Mouse (Mus musculus) testis, adult 10 weeks (tissue): ENCODE data around the gene Nlrp1a. TPM values are rescaled to one million over a fixed set of nuclear protein-coding genes. Genes with fewer than 3 reads are reported as not detected.

Experiments
- polyA plus RNA-seq: library from polyadenylated mRNA; stranded (reverse); fragments of 350-450 nt; fragmentation: Illumina TruSeq; extraction: RNeasy Lipid Tissue Mini Kit (QIAGEN cat#74804); gene quantifications from one replicate; pipeline ENCODE4 v1.2.3, GENCODE M21; 2014; ENCODE audit warnings: low read depth, low replicate concordance

The Nlrp1a gene
- polyA plus RNA-seq: not detected

GRCm38 (mm10) chr11:71144661-71145060 is at the start of gene Nlrp1a:
Nlrp1a (minus strand) TSS chr11:71144704.

Other genes starting within 250 kb of the Nlrp1a start
- 425 TPM for gene Nup88, start 174.7 kb downstream of the Nlrp1a start, polyA plus RNA-seq
- gene Rpain, start 174.5 kb downstream of the Nlrp1a start, polyA plus RNA-seq: 38.6 TPM
- gene C1qbp, start 161.7 kb downstream of the Nlrp1a start, polyA plus RNA-seq: 47.8 TPM
- gene Dhx33, start 140.3 kb downstream of the Nlrp1a start, polyA plus RNA-seq: 11.2 TPM
- gene Mis12, start 125.1 kb downstream of the Nlrp1a start, polyA plus RNA-seq: 21.3 TPM
- 78.7 TPM for gene Derl2, start 124.9 kb downstream of the Nlrp1a start, polyA plus RNA-seq
- gene 6330403K07Rik, start 111.2 kb downstream of the Nlrp1a start, polyA plus RNA-seq: not detected
- 0.64 TPM for gene Nlrp1b, start 86.0 kb upstream of the Nlrp1a start, polyA plus RNA-seq